Mouse (Mus musculus) ES-E14 (cell line): Measurements from ENCODE around the gene Tmem150b.

Experiments
- CHD2 ChIP-seq: IDR thresholded peaks from 2 replicates; pipeline ENCODE4 v1.6.1; 2014; ENCODE audit warnings: mild to moderate bottlenecking, low read depth, low read length, inconsistent platforms
- HCFC1 ChIP-seq: IDR thresholded peaks from 2 replicates; pipeline ENCODE4 v1.6.1; 2012; ENCODE audit warnings: low read length, inconsistent platforms, borderline replicate concordance; ENCODE audit not compliant: insufficient read depth
- MAFK ChIP-seq: IDR thresholded peaks from 2 replicates; pipeline ENCODE4 v1.6.1; 2014; ENCODE audit warnings: mild to moderate bottlenecking, low read depth, low read length, inconsistent platforms; ENCODE audit not compliant: insufficient read depth
- ZC3H11A ChIP-seq: IDR thresholded peaks from 2 replicates; pipeline ENCODE4 v1.6.1; 2012; ENCODE audit warnings: low read depth, mild to moderate bottlenecking, inconsistent platforms, low read length, borderline replicate concordance
- ZNF384 ChIP-seq: IDR thresholded peaks from 2 replicates; pipeline ENCODE4 v1.6.1; 2012; ENCODE audit warnings: low read depth, low read length, inconsistent platforms

DNA sequence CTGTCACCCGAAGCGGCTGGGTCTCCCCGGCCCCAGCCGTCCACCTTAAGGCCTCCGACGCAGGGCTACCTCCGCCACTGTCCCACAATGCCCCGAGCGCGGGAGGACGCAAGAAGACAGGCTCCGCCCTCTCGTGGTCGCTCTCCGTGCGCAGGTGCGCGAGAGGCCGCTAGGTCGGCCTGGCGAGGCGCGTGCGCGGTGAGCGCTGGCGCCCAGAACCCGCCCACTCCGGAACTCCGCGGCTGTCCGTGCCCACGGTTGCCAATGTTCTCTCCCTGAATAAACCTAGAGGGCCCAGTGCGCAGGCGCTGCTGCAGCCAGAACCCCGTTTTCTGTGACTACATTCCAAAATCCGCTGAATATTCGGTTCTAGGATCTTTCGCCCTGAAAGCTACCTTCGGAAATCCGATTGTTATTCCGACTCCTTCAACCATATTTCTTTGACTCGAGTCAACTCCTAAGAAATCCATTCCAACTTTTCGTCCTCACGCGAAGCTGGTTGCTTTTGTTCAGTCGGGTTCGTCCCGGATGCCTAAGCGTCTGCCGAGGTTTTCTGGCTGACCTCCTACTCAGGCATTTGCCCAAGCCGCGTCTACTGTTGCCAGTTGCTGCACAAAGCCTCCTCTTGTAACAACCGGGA is 66.0 kb downstream of the Tmem150b start, which contains the start of gene Ppp6r1:
- TF ChIP-seq MAFK (no peak), CHD2 (no peak), ZC3H11A (0 out of 2 replicates have a peak, but pooled peaks have one; percentile 9), ZNF384 (no peak), HCFC1 (peak; percentile 63; the same call in 1 of the 2 replicates)
